Mouse (Mus musculus) lung, postnatal 10 days (tissue): ENCODE results near the gene Pex13.

Experiments used
- DNase-seq: peaks from one replicate; pipeline ENCODE4 v3.0.0; 2021

Gene Pex13

DNA sequence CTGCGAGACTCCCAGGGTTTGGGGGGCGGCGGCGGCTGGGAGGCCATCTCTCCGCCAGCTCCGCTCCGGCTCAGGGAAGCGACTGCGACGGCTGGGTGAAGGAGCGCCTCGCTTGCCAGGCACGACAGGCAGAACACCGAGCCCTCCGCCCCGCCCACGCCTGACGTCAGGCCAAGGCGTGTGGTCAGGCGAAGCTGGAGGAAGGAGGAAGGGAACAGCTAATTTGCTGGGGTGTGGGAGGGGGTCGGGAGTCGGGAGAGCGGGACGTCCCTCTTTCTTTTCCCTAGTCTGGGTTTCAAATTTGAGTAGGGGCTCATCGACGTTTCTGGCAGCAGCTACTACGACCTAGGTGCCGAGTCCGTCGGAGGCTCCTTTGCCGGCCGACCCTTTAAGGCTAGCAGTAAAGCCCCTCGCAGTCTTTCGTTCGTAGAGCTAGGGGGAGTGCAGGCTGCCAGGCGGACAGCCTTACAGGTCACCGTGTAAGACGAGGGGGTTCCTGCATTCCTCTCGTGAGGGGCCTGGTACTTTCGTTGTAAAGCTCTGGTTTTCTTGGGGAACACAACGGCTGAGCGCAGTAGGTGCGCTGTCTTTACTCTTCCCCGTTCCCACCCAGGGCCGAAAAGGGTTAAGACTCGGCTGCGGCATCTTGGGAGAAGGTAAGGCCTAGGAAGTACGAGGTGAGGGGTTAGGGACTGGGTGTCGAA lies at the start of gene Pex13:
TSS of gene Pex13 (minus strand) at position 162 of the 704 bp plus-strand sequence.
- peak; percentile 97 for DNase-seq

DNA sequence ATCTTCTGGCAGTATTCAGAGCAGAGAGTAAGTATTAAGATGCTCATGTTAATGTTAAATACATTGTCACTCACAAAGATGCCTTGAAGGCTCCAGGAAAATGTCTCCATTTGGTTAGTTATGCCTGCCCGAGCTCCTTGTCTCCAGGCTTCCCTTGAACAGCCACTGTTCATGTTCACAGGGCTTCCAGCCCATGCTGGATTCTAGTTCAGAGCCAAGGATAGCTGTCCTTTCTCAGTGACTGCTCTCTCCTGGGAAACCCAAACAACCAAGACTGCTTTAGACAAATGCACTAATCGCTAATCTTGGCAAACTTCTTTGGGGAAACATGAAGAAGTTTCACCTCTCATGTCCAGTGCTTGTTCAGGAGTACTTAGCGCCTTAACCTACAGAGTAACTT lies 46.5 kb upstream of the Pex13 start:
- DNase-seq, result no peak

DNA sequence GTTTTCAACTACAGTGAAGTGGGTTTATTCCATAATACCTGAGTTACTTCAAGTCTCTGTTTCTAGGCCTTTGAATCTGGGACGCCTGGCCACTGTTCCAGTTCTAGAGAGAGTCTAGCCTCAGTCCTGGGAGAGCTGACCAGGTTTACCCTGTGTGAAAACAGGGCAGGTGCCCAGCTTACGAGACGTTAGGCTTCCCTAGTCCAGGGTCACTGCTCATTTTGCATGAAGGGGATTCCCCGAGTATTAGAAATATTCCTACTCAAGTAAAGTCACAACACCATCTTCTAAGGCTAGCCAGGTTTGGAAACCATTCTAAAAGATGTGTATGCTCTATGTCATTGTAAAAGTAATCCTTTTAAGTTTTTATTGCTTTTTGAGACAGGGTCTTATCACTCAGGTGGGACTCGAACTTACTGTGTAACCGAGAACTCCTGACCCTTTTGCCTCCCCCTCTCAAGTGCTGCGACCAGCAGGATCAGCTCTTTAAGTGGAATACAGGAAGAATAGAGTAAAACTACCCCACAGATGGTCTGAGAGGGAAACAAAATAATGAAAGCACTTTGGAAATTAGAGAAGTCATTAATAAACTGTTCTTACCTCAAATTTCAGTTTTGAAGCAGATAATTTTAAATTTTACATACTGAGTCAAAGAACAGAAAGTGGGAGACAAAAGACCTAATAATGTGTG lies 39.0 kb upstream of the Pex13 start:
- no peak for DNase-seq

DNA sequence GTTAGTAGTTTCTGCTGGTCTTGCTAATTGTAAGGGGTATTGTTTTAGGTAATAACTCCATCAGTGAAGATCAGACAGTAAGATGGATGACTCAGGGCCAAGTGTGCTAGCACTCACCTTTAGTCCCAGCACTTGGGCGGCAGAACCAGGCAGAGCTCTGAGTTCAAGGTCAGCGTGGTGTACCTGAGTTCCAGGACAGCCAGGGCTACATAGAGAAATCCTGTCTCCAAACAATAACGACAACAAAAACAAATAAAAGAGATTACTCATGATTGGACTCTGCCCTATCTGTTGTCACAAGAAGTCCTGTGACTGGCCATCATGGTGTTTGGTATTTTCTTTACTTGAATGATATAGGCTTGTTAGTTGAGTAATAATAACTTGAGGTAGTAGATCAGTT lies 36.1 kb upstream of the Pex13 start:
- no peak for DNase-seq

DNA sequence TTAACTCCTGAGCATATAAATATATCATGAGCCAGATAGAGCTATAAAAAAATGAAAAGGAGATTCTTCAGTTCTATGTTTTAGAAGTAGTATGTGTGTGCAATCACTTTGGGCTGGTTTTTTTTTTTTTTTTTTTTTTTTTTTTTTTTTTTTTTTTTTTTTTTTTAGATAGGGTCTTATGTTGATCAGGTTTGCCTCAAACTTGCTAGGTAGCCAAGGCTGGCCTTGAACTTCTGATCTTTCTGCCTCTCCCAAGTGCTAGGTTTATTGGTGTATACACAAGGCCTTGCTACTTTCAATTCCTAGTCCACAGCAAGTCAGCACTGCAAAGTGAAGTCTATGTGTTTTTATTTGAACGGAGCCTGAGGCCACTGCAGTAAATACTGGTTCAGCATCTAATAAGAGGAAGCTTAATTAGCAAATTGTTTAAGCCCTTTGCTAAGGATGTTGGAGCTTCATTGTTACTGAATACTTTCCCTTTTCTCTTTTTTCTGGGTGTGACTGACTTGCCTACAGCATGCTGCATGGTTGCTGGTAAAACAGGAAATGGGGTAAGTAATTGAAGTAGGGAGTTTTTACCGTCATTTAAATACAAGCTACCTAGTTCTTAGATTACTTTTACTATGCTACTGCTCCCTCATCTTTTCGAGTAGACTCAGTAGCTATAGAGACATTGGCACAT lies 33.8 kb upstream of the Pex13 start:
- no peak for DNase-seq

DNA sequence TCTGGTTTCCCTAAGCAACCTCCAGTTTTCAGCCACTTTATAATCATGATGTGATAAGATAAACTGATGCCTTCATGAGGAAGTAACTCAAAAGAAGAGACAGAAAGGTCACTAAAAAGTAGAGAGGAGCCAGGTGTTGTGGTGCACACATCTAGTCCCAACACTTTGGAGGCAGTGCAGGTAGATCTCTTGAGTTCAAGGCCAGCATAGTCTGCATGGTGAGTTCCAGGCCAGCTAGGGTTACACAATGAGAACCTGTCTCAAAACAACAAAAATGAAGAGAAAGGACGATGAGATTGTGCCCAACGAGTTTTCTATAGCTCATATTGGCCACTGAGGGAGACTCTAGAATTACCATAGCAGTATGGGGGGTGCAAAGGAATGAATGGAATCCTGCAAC lies 32.8 kb upstream of the Pex13 start:
- DNase-seq, result no peak

DNA sequence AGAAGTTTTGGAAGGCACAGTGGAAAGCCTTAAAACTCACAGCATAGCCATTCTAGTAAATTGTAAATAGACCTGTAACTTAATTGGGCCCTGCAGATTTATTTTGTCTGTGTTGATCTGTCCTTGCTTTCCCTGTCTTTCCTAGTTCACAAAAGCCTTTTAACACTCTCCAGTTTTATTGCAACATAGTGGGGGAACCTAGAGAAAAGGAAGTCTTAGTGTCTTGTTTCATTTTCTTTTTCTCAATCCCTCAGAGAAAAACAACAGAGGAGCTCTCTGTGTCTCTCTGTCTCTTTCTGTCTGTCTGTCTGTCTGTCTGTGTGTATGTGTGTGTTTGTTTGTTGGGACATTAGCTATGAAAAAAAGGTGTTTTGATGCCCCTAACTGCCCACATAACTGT lies 30.1 kb upstream of the Pex13 start:
- no peak for DNase-seq

GRCm38 (mm10) chr11:23693286-23693685 lies 27.5 kb upstream of the Pex13 start:
- DNase-seq, result no peak

DNA sequence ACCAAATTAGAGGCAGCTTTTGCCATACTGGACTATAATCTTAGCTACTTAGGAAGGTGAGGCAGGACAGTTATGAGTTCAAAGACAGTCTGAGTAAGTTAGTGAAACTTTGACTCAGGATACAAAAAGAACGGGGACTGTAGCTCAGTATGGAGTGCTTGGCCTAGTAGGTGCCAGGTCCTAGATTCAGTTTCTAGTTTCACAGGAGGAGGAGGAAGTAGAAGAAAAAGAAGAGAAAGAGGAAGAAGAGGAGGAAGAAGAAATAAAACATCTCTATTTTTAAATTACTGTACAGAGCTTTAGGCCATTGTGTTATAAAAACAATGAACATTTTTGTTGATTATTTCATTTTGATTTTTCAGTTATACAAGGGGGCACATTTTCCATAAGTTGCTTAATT lies 22.3 kb upstream of the Pex13 start:
- no peak for DNase-seq

DNA sequence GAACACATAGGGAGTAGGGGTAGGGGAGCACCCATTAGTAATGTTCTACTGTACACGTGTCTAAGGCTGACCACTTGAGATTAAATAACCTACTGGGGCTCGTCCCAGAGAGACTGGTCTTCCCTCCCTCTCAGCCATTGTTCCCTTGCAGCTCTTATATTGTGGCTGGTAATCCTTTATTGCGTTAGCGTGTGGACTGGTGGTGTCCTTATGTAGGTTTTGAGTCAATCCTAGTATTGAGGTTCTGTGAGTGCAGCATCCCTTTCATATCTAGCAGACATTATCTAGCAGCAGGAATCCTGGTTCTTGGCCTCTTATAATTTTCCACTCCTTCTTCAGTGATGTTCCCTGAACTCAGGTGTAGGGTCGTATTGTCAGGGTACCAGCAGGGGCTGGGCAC lies 20.9 kb upstream of the Pex13 start:
- no peak for DNase-seq

DNA sequence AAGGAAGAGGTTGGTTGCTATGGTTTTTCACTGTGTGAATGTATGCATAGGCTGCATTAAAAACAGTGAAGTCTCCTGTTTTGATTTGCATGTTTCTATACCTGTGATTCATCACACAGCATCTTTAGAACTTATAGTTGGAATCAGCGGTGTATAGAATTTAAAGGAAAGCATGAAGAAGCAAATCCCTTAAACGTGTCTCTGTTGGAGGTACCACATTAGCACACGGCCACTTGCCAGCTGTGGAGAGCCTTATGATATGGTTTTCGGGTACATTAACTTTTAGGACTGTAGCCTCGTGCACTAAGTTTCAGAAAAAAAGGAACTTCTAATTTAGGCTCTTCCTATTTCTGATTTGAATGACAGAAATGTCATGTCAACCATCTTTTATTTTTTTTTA lies 16.8 kb upstream of the Pex13 start:
- no peak for DNase-seq

DNA sequence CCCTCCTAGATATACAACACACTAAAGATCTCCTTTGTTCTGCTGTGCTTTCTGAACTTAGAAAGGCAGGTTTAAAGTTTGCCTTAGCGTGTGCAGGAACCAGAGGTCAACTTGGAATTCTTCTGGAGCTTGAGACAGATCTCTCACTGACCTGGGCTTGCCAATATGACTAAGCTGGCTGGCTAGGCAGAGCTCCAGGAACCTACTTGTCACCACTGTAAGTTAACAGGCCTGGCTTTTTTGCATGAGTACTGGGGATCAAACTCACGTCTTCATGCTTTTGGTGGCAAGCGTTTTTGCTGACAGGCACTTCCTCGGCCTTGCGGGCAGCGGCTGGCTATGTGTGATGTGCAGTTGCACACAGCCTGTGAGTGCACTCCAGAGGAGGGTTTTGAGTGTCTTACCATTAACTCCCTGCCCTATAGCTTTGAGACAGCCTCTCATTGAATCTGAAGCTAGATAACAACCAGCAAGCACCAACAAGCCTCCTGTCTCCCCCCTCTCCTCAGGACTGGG lies 14.7 kb upstream of the Pex13 start:
- DNase-seq, result no peak

- DNase-seq, result peak; percentile 78
Measured at GRCm38 (mm10) chr11:23679044-23679642, 13.4 kb upstream of the Pex13 start.

DNA sequence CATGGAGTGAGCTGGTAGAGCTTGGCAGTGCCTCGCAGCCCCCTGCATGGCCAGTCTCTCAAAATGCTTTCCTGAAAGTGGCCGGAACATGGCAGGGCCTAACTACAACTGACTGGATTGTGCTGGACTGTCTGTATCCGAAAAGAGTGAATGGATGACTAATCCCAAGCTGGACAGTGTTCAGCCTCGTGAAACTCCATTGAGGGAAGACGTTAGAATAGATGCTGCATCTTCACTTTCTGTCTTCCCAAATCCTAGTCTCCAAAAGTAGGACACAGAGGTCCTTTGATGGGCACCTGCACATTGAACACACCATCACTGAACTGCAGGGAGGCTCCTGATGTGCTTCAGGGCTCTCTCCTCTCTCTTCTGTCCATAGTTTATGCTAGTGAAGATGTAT lies 10.3 kb upstream of the Pex13 start:
- DNase-seq, result no peak

DNA sequence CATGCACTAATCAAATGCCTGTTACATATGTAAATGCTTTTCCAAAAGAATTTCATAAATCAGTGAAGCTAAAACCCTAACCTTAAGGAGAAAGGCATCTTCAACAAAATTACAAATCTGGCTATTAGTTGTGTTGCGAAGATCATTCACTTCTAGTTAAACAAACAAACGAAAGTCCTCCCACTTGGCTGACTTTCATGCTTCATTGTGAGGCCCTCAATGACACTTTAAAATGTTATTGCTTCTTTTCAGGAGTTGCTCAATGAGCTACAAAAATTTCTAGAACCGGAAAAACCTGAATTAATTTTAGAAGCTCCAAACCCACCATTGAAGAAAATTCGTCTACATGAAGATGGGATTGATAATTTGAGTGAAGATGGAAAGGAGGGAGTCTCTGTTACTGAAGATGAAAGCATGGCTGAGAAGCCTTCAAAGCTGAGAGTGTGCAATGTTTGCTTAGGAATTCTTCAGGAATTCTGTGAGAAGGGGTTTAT lies 6.5 kb upstream of the Pex13 start:
- peak; percentile 18 for DNase-seq

GRCm38 (mm10) chr11:23667128-23667527 lies 1.4 kb upstream of the Pex13 start:
- DNase-seq, result peak; percentile 14

DNA sequence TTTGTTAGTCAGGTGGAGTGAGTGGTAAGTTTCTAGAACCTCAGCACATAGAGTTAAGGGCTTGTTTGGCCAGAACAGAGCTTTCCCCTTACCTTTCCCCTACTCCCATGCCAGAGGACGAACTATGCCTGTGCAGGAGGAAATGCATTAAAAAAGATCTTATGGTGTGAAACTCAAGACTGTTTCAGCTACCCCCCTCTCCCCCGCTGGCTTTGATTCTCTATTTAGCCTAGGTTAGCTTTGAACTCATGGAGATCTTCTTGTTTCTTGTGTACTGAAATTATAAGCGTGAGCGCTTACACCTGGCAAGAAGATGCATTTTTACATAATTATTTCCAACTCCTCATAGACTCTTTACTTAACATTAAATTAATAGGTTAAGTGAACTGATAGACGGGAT lies 767 bp upstream of the Pex13 start:
- DNase-seq, result no peak

DNA sequence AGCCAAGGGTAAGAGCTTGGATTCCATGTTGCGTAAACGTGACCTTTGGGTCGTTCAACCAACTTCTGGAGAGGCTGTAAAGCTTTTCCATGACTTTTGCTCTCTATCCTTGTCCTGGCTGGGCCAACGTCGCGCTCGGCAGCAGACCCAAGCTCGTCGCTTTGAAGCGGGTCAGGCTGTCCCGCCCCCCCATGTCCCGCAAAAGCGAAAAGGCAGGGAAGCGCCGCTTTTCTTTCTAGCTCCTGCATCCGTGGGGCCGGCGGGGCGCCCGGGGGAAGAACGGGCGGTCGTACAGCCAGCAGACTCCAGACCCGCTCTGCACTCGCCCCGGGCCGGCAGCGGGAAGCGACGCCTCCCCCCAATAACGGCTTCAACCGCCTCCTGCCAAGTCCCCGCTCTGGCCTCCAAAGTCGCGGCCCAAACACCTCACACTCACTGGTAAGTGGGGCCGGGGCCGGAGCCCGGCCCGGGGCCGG lies 410 bp downstream of the Pex13 start, which contains the start of gene Pus10:
TSS of gene Pus10 (plus strand) at position 364 of the 476 bp plus-strand sequence.
- no peak for DNase-seq

- DNase-seq, result no peak
Measured at GRCm38 (mm10) chr11:23664232-23664631, 1.5 kb downstream of the Pex13 start.

DNA sequence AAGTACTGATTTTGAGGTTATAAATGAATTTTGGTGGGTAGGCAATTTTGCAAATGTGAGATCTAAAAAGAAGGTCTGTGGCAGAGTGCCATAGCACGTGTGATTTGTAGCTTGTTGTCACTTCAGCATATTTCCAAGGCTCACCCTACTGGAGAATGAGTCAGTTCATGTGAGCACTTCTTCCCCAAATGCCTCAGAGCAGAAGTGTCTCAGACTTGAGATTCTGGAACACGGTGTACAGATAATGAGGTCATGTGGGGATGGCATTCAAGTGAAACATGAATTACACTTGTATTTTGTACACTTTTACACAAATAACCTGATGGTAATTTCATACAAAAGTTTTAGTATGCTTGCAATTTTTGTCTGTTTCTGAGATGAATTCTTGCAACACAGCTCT lies 8.0 kb downstream of the Pex13 start:
- no peak for DNase-seq

DNA sequence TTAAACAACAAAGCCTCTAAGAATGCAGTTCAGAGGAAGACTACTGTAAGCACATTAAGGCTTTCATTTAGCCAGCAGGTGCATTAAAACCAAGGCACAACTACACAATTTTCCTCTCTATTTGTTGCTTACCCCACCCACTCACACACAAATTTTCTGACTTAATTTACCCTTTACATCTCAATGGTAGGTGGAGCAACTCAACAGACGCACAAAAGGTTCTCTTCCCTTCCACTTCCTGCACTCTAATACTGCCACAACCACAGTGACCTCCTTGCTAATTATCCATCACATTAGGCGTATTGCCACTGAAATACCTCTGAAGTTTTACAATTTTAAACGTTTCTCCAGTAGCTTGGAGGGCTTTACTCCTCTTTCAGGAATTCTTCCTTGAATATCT lies 12.1 kb downstream of the Pex13 start:
- no peak for DNase-seq

- no peak for DNase-seq
Measured at GRCm38 (mm10) chr11:23647835-23648234, 17.9 kb downstream of the Pex13 start.

GRCm38 (mm10) chr11:23647431-23647830 lies 18.3 kb downstream of the Pex13 start:
- no peak for DNase-seq
